Mouse (Mus musculus) adrenal gland, postnatal 10 days (tissue): ENCODE results near the gene Hs3st4. TPM values are rescaled to one million over a fixed set of nuclear protein-coding genes. Genes with fewer than 3 reads are reported as not detected.
A peak's percentile ranks its signal among the peaks of the same experiment; 100 is the strongest.

Experiments used
- DNase-seq: peaks from one replicate; pipeline ENCODE4 v3.0.0; 2021; ENCODE audit warnings: mixed read lengths
- total RNA-seq, 2 experiments: library from RNA; stranded (reverse); gene quantifications; 2 replicates each; pipeline ENCODE4 v1.2.3; 2021

Gene Hs3st4
- total RNA-seq, 2 experiments from 2014 or later = 0.09 TPM; not detected in 1

DNA sequence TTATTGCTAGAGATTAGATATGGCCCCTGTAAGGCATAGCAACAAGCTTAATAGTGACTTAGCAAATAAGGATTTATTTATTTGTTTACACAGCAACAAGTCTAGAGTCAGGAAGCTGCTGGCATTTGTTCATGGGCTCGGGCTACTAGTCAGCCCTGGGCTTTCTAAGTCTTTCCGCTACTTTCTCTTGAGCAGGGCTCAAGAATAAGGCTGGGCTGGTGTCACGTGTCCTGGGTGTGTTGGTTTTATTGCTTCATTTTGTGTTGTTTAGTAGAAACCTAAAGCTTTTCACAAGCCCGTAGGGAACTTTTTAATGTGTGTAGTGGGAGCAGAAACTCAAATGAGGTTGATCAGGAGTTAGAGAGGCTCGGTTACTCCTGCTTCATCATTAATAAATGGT lies 153.5 kb downstream of the Hs3st4 start:
- DNase-seq = no peak

DNA sequence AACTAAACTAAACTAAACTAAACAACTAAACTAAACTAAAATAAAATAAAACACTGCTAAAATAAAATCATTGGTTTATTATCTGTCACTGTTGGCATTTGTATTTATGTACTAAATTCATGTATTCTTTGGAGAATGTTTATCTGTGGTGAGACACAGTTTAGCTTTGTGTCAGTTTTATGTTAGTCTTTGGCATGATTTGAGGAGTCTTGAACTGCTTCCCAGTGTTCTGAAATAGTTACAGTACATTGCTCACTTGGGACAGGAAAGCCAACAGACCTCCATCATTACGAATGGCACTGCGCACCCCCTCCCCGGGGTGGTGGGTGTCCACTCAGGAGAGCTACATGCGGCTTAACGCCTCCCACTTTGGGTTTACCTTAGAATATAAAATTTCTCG lies 158.6 kb downstream of the Hs3st4 start:
- no peak for DNase-seq

DNA sequence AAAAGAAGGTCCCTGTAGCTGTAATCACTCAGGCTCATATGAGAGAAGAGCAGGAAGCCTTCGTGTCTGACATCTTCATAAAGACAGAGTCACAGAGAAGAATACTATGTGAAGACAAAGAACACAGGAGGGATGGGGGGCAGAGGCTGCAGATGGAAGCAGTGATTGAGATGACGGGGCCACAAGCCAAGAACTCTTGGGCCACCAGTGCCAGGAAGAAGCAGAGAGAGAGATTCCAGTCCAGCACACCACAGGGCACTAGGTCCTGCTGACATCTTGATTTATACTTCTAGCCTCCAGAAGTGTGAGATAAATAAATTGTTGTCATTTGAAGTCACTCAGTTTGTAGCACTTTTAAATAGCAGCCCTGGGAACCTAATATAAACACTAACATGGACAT lies 168.2 kb downstream of the Hs3st4 start:
- no peak for DNase-seq

DNA sequence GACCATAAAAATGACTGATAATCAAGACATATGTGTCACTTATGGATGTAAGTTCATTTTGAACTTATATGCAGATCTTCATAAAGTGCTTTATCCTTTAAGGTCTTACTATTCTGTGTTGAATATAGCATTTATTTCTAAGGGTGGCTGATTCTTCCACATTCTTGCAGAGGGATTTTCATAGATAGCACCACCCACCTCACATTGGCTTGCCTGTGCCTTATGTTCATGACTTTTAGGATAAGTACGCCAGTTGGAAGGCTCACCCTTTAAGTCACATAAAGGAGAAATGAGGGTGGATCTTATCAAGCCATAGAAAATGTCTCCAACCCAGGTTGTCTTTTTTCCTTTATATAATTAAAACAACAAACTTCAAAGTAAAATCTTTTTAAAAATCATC lies 180.6 kb downstream of the Hs3st4 start:
- no peak for DNase-seq

DNA sequence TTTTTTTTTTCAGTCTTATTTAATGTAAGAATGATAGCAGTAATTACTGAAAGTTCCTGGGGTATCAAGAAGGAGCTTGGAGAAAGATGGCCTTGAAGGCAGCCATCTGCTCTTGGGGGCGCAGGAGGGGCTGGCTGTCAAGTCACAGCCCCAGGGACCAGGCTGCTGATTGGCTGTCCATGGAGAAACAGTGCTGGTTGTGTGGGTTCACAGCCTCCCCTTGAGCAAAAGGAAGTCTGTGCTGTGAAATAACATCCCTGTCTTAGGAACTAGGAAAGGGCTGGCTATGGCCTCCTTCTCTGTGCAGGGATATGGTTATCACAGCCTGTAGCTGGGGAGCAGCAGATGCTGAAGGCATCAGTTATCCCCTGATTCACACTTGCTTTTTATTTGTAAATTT lies 183.6 kb downstream of the Hs3st4 start:
- no peak for DNase-seq

DNA sequence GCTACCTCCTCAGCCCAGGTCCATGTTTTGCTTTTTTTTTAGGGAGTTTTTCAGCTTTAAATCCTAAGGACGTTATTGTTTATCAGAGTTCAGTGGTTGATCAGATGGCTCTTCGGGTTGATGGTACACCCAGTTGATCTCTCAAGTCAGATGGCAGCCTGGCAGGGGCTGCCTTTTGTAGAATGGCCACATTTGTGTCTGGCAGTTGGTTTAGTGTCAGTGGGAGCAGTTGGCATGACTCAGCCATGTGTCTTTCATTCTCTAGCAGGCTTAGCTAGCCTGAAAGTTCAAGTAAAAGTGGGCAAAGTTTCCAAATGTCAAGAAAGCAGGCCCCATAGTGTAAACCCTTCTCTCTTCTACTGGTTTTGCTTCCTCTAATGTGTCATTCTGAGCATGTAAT lies 186.1 kb downstream of the Hs3st4 start:
- DNase-seq = no peak

DNA sequence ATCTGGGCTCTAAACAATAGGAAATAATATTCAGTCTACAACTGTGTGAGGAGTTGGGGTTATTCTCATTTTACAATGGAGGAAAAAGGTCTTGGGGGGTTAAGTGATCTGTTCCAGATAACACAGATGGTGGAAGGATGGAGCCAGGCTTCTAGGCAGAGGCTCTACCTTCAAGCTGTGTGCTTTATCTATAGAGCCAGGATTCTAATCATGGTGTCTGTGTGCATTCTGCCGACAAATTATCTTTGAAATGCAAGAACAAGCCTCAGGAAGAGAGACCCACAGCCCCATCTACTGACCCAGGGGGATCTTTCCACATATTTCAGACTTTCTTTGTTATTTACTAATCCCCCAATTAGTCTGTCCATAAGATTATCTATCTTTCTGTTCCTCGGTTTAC lies 187.3 kb downstream of the Hs3st4 start:
- DNase-seq = no peak

DNA sequence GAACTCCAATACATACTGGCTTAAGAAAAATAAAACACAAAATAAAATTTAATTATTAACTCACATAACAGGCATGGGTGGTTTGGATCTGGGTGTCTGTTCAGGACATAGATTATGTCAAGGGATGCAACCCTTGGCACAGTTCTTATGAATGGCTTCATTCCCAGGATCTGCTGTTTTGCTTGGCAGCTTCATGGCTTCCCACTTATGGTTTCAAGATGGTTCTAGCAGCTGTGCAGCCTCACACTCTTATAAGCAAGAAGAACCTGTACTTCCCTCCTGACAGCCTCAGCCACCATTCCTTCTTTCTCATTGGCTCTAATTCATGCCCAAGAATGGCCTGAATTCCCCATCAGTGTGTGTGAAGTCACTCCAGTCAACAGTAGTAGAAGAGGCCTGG lies 189.3 kb downstream of the Hs3st4 start:
- no peak for DNase-seq

DNA sequence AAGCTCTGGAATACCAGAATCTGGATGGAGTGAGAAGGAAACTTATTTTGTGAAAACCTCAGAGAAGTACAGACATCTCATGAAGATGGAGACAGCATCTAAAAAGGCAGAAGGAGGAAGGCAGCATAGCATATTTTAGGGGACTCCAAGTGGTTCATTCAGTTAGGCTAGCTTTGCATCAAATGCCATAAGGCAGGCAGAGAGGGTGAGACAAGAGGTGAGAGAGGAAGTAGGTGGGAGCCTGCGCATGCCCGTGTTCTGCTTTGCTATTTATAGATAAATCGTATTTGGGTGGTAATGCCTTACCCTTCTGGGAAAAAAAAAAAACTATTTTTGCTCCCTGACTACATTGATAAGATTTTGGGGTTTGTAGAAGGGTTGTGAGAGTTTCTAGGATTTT lies 198.3 kb downstream of the Hs3st4 start:
- DNase-seq = no peak

DNA sequence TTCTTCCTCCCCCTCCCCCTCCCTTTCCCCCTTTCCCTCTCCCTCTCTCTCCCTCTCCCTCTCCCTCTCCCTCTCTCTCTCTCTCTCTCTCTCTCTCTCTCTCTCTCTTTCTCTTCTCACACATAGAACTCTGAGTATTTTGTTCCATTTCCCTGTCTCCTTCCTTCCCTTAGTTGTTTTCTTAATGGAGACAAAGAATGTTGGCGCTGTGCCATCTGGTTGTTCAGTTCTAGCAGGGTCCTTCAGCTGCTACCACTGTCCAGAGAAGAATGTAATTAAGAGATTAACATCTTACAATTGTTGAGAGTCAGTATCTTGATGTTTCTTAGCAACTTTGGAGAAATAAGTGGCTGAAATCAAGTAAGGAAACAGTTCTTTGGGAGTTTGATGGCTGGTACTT lies 202.0 kb downstream of the Hs3st4 start:
- DNase-seq = no peak

DNA sequence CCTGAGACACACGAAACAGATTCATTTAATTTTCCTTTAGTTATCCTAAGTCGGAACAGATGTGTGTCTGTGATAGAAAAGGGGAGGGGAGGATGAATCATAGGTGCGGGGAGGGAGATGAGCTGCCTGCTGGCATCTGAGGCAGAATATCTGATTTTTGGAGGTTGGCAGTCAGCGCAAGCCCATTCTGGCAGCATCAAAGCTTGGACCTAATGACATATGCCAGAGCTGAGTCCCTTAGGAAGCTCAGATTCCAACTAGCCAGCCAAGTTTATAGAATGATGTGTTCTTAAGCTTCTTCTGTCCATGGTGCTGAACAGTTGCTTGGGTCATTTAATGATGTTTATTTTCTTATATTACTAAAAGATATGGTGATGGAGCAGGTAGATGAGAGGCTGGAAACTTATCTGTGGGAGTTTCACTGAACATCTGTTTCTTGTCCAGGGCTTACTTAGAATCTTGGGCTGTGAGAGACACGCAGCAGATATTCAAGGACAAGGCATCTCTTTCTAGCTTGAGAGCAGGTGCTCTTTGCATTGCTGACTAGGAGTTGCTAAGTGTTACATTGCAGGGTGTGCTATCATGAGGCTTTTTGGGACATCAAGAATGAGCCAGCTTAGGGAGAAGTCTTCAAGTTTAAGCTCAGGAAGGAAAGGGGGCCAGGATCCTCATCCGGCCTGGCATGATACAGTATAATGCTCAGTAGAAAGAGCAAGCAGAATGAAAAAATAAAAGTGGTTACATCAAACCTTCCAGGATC lies 216.3 kb downstream of the Hs3st4 start:
- DNase-seq = peak; percentile 10

DNA sequence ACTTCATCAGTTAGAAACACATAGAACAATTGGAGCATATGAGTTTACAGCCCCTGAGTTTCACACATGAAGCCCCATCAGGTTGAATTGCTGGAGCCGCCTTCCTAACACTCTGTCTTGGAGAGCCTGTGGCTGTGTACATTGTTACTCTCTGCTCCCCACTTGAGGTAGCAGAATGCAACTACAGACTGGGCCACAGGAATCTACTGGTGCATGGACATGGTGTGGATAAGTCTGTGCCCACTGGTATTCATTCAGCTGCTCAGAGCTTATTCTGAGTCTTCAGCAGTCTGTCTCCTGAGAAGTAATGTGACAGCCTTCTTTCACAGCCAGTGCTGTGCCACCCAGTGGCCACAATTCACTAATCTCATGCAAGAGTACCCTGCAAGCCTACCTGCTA lies 234.3 kb downstream of the Hs3st4 start:
- no peak for DNase-seq

DNA sequence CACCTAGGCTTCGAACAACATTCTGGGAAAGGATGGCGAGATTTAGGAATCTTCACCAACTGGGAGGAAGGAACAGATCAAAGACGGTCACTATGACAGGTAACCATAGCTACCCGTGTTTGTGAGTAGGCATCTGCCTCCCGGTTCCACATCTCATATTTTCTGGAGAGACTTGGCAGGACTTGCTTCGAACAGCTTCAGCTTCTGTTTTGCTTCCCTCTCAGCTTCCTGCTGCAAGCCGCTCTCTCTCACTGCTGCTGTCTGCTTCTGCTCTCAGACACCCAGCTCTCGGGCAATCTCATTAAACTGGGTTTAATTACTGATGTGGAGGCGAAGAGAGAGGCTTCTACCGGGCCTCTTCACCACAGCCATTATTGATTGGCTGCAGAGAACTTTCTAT lies 237.9 kb downstream of the Hs3st4 start:
- DNase-seq = no peak

DNA sequence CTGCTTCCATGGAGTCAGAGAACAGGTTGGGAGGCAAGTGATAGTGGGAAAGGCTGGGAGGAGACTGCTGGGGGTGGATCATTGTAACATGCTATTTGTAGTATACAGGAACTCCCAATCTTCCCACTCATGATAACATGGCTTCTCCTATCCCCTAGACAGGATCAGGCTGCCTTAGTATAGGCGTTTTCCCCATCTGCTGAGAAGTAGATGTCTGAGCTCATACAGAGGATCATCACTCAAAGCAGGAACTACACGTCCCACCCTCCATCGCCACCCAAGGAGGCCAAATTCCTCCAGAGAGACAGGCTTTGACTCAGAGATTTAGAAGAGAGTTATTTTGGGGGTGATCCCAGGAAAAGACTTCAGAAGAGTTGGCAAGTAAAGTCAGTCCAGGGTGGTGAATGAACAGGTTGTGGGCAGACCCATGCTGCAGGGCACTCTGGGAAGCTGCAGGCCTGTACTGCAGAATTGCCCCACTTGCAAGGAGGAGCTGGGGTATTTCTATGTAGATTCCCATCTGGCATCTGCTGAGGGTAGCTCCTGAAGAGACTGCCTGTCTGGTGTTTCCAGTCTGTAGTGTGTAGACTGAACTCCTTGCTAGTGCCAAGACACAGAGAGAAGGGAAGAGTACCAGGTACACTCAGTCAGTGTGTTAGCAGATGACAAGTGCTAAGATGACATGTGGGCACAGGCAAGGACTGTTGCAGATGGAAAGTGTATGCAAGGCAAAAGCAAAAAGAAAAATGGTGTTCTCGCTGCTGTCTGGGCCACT lies 255.4 kb downstream of the Hs3st4 start:
- DNase-seq = no peak

DNA sequence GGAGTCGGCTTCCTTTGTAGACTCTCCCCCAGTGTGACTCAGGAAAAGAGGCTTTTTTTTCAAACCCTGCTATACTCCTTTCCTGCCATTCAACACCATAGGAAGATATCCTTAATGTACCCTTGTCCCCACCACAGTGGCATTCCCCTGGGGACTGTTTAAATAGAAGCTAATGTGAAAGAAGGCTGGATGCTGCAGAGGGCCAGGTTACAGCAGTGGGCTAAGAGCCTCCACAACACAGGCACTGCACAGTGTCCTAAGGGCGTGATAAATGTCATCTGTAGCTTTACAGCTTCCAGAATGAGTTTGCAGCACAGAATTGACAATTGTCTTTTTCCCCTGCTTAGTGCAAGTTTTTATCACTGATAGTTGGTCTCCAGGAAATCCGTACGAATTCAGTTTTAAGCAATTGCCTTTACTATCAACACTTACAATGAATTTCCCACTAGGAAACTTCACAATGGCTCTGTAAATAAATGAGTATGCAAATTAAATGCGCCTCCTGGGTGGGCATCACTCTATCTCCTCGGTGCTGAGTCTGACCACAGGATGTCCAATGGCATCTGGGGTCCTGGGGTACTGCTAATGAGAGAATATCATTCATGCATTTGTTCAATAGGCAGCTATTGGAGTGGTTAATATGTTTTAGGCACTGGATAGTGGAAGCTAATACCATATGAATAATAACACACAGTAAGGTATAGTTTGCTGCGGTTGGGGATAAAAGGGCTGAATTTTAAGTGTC lies 257.4 kb downstream of the Hs3st4 start:
- no peak for DNase-seq

DNA sequence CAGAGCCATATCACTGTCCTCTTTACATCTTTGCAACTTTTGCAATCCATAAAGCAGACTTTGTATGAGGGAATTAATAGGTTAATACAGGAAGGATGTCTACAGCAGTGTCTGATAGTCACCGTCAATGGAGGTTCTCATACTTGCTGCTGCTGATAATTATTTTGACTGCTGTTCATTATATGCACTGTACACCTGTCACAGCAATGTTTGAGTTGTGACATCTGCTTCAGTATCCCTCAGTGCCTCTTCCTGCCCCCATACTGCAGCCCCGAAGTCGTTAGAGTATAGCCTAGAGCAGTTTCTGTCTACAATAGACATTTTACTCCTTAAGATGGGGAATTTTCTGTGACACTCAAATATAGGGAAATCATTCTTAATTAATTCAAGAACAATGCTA lies 267.2 kb downstream of the Hs3st4 start:
- DNase-seq = no peak

DNA sequence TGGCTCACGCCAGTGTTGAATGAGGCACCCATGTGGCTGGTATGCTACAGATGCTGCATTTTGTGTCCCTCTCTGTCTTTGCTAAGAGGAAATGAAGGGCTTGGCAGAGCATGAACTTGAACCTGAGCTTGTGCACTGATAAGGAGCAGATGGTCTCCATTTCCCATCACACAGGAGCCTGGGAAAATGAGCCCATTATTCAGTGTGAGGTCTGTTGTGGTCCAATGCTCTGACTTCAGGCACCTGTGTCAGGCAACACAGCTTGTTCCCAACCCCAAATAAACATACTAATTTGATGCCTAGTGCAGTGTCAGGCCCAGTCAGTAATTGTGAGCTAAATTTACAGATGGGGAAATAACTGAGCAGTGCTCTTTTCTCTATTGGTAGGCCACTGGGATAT lies 267.9 kb downstream of the Hs3st4 start:
- DNase-seq = no peak

DNA sequence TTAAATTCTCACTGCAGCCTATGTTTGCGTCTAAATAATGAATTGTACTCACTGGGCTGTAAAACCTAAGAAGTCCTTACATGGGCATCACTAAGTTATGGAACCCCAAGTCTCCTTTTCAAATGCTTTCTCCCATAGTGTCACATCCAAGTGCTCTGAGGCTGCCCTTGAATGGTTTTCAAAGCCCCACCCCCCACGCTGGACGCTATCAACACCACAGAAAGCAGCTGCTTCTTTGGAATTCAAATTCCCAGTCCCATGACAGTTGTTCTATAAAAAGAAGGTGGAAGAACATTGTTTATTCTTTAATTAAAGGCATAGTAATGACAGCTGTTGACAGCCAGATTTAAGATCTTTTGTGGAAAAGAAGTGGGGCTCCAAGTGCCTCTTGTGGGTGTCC lies 275.8 kb downstream of the Hs3st4 start:
- DNase-seq = no peak

DNA sequence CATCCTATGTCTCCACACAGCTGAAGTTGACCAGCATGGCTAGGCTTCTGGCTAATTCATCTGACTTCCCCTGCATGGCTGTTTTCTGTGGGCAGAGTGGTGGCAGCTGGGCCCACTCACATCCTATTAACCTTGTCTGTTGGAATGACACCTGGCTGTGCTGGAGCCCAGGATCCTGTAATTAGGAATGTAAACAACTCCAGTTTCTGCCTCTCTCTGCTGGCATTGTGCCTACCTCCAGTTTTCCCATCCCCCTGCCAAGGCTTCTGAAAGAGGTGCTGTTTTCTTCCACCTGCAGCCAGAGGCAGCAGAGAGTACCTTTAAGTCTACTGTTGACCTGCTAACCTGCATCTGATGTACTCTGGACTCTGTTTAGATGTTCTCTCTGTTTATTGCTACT lies 288.1 kb downstream of the Hs3st4 start:
- DNase-seq = no peak

DNA sequence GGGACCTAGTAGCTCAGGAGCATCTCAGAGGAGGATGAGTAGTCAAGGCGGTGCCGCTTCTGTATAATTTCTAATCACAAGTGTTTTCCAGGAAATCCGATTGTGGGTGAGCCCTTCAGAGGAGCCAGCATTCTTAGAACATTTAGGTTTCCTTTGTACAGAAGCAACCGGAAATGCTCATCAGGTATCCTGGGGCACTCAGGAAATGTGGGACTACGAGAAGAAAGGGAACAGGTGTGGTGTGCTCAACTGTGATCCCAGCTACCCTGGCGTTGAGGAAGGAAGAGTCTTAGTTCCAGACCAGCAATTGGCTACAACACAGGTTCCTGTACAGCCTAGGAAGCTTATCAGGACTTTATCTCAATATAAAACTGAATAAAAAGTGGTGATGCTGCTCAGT lies 307.2 kb downstream of the Hs3st4 start:
- DNase-seq = no peak

DNA sequence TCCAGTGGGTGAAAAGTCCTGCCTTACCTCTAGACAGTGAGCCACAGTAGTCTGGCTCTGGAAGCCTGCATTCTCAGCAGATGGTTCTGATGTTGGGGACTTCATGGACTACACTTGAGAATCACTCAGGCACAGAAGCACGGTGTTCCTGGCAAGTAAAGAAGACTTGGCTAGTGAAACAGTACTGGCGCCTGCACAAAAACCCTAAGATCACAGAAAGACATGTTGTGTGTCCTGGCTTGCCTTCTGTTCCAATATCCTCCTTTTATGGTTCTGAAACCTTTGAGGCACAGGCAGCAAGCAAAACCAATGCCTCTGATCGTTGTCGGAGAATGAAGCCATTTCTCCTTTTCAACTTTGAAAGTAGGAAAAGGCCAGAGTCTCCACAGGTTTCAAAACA lies 336.8 kb downstream of the Hs3st4 start:
- DNase-seq = no peak

DNA sequence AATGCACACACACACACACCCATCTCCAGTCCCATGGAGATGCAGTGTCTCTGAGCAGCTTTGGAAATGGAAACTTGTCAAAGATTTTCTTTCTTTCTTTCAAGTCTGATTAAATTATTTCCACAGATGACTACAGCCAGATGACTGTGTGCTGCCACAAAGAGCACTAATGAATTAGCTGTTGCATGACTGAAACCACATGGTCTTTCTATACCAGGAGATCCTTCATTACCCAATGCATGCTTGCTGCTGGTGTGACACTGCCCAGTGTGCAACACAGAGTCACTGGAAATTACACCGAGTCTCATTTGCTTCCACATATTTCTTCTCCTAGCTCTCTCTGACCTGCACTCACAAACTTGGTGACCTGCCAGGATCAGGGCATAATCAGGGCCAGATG lies 353.0 kb downstream of the Hs3st4 start:
- DNase-seq = no peak

DNA sequence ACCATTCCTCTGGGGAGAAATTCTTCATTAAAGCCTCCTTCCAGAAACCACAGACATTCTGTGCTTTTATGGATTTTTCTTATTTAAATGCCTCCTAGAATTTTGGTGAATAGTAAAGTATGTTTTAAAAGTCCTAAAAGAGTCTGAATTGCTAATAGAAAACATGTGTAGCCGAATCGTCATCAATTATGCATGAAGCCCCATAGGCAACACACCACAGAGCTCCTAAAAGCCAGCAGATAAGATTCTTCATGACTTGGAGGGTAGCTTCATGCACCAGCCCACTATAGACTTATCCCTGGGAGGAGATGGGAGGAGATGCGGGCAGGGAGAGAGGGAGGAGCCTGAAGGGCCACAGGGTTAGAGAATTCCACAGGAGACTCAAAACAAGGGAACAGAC lies 358.8 kb downstream of the Hs3st4 start:
- no peak for DNase-seq
